Mouse (Mus musculus): ENCODE measurements around the gene Prss54.

DNA sequence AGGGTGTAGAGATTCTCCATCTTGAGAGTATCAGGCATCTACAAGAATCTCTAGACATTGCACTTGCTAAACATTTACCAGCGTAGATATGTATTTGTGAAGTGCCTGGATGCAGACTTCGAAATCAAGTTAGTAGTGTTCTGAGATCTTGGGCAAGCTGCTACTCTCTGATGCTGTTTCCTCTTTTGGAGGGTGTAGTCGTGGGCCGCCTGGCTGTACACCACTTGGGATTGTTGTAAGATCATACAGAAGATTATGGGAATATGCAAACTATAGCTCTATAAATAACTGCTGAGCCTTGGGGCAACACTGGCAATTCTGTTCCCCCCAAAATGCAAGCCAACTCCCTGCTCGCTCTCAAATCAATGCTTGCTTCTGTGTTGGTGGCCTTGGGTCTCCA is 3.0 kb downstream of the Prss54 start:
- no peak for TF ChIP-seq POLR2A (IDR thresholded peaks at IDR 0.05; ENCODE audit: low read depth, low read length)
- TF ChIP-seq CTCF (IDR thresholded peaks at IDR 0.05; ENCODE audit: borderline replicate concordance, insufficient read depth, low read length): no peak
